Mouse (Mus musculus) retina, embryonic 14.5 days (tissue): ENCODE measurements around the gene Il17re.
A peak's percentile ranks its signal among the peaks of the same experiment; 100 is the strongest.

Experiments
- DNase-seq: peaks from one replicate; pipeline ENCODE4 v3.0.0-alpha.2; 2015; ENCODE audit warnings: low spot score

The Il17re gene

GRCm38 (mm10) chr6:113489410-113489809 lies 31.1 kb downstream of the Il17re start:
- DNase-seq = no peak

GRCm38 (mm10) chr6:113492101-113492864 lies 34.0 kb downstream of the Il17re start:
- DNase-seq = no peak

- peak; percentile 84 for DNase-seq
Measured at GRCm38 (mm10) chr6:113494258-113494788, 36.0 kb downstream of the Il17re start.

- no peak for DNase-seq
Measured at GRCm38 (mm10) chr6:113495071-113495675, 36.9 kb downstream of the Il17re start.

GRCm38 (mm10) chr6:113499346-113499745 lies 41.1 kb downstream of the Il17re start:
- DNase-seq = no peak

GRCm38 (mm10) chr6:113501388-113502084 lies 43.3 kb downstream of the Il17re start, which contains the start of gene Prrt3:
Gene Prrt3, minus strand, starts transcription at chr6:113501931.
- DNase-seq = peak; percentile 69

- DNase-seq = no peak
Measured at GRCm38 (mm10) chr6:113502801-113503200, 44.5 kb downstream of the Il17re start.

- DNase-seq = no peak
Measured at GRCm38 (mm10) chr6:113505689-113506088, 47.4 kb downstream of the Il17re start.

- no peak for DNase-seq
Measured at GRCm38 (mm10) chr6:113507130-113507529, 48.8 kb downstream of the Il17re start.

- DNase-seq = no peak
Measured at GRCm38 (mm10) chr6:113508272-113508946, 50.1 kb downstream of the Il17re start.

- DNase-seq = no peak
Measured at GRCm38 (mm10) chr6:113508947-113509280, 50.6 kb downstream of the Il17re start.

GRCm38 (mm10) chr6:113513944-113514343 lies 55.7 kb downstream of the Il17re start:
- no peak for DNase-seq

- DNase-seq = no peak
Measured at GRCm38 (mm10) chr6:113514600-113514999, 56.3 kb downstream of the Il17re start.

- no peak for DNase-seq
Measured at GRCm38 (mm10) chr6:113517434-113518080, 59.3 kb downstream of the Il17re start.
